Mouse (Mus musculus): ENCODE measurements around the gene Ltbp2. TPM values are rescaled to one million over a fixed set of nuclear protein-coding genes. Genes with fewer than 3 reads are reported as not detected.

Ltbp2 gene
- polyA plus RNA-seq, 1 experiment from 2014 or later: 0.17 TPM

DNA sequence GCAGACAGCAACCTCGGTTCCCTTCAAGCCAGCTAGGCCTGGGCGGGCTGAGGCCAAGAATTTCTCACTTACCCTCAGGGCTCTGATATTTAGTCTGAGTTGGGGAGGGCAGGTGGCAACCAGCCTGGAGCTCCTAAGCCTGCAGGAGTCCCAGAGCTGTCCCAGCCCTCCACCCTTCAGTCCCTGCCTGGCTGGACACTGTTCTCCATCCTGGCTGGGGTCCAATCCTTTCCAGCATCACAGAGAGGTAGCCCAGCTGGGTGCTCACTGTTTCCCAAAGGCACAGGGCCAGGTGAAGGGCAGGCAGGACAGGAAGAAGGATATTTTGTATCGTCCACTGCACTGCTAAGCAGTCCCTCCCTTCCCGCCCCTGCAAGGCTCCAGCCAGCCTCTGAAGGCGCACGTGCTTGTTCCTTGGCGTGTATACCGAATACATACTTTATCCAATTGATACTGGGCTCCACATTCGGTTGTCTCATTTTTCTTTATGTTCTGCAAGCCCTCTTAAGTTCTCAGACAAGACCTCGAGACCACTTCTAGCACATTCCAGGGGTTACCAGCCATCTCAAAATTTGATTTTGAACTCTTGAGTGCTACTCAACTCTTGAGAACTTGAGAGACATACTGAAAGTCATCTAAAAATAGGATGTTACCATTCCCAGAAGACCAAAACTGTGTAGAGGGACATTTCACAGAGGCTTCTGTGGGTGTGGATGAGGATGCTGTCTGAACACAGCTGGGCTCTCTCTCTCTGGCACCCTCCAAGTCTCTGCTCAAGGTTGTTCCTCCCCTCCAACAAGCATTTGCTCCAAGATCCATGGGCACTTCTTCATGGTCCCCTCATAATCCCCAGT is 31.5 kb upstream of the Ltbp2 start:
- no peaks in the 10 kb centered on the region for H3K27me3 ChIP-seq (ENCODE audit: control insufficient read depth, insufficient read depth, low read length)
- 79% methylated on average over 10 of the region's 10 CpGs for WGBS
- H3K4me2 ChIP-seq (ENCODE audit: low read depth): no peak overlapping the region
- H3K36me3 ChIP-seq (ENCODE audit: control insufficient read depth, insufficient read depth, low read length): no peaks in the 10 kb centered on the region
- H3K4me3 ChIP-seq (ENCODE audit: low read depth, low read length): no peak overlapping the region
- no peaks in the 10 kb centered on the region for H3K9me3 ChIP-seq (ENCODE audit: control insufficient read depth, low read length)
- H3K27ac ChIP-seq (ENCODE audit: low read depth, low read length): peak overlapping the region; percentile 27; the same call in 1 of the 2 replicates
- no peak overlapping the region for H3K9ac ChIP-seq (ENCODE audit: low read length)
- ATAC-seq (ENCODE audit: insufficient read depth, low FRiP score, low TSS enrichment) (no peak), DNase-seq (ENCODE audit: low spot score) (no peak)
- H3K4me1 ChIP-seq (ENCODE audit: control insufficient read depth, insufficient read depth, low read length): no peaks in the 10 kb centered on the region

- ATAC-seq (ENCODE audit: insufficient read depth, low FRiP score, low TSS enrichment) (no peak), DNase-seq (ENCODE audit: low spot score) (no peak)
- H3K27ac ChIP-seq (ENCODE audit: low read depth, low read length): 0 out of 2 replicates have a peak overlapping the region, but pooled peaks have one; percentile 27
- H3K4me2 ChIP-seq (ENCODE audit: low read depth): no peak overlapping the region
- H3K9me3 ChIP-seq (ENCODE audit: control insufficient read depth, low read length): no peaks in the 10 kb centered on the region
- H3K4me3 ChIP-seq (ENCODE audit: low read depth, low read length): no peak overlapping the region
- 61% methylated on average over 12 of the region's 12 CpGs for WGBS
- no peaks in the 10 kb centered on the region for H3K27me3 ChIP-seq (ENCODE audit: control insufficient read depth, insufficient read depth, low read length)
- no peaks in the 10 kb centered on the region for H3K36me3 ChIP-seq (ENCODE audit: control insufficient read depth, insufficient read depth, low read length)
- H3K4me1 ChIP-seq (ENCODE audit: control insufficient read depth, insufficient read depth, low read length): no peaks in the 10 kb centered on the region
- no peak overlapping the region for H3K9ac ChIP-seq (ENCODE audit: low read length)
These were observed 30.8 kb upstream of the Ltbp2 start for GRCm38 (mm10) chr12:84907024-84907626.

GRCm38 (mm10) chr12:84904399-84904798 is 28.1 kb upstream of the Ltbp2 start:
- ATAC-seq (ENCODE audit: insufficient read depth, low FRiP score, low TSS enrichment) (no peak), DNase-seq (ENCODE audit: low spot score) (no peak)
- WGBS: 82% methylated on average over 7 of the region's 7 CpGs

DNA sequence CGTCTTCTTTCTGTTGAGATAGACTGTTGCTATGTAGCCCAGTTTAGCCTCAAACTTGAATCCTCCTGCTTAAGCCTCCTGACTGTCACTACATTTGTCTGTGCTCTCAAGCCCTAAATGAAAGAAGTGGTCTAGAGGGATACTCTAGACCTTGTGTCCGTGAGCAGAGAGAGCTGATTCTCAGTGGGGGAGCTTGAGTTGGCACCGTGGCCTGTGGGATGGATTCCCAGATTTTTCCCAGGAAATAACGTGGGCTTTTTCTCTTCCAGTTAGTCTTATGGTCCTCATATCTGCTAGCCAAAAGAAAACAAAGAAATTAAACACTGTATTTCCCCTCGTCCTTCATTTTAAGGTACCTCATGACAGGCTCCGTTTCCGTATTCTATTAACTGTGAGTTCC is 24.0 kb upstream of the Ltbp2 start:
- WGBS: 86% methylated on average over 7 of the region's 7 CpGs
- DNase-seq (ENCODE audit: low spot score) (no peak), ATAC-seq (ENCODE audit: insufficient read depth, low FRiP score, low TSS enrichment) (no peak)
- Histone ChIP-seq H3K9ac (ENCODE audit: low read length) (no peak overlapping the region), H3K4me1 (ENCODE audit: control insufficient read depth, insufficient read depth, low read length) (no peaks in the 10 kb centered on the region), H3K27ac (ENCODE audit: low read depth, low read length) (no peak overlapping the region), H3K4me3 (ENCODE audit: low read depth, low read length) (no peak overlapping the region), H3K36me3 (ENCODE audit: control insufficient read depth, insufficient read depth, low read length) (no peaks in the 10 kb centered on the region), H3K4me2 (ENCODE audit: low read depth) (no peak overlapping the region), H3K27me3 (ENCODE audit: control insufficient read depth, insufficient read depth, low read length) (no peaks in the 10 kb centered on the region), H3K9me3 (ENCODE audit: control insufficient read depth, low read length) (no peaks in the 10 kb centered on the region)

More at GRCm38 (mm10) chr12:84904399-84904798, 28.1 kb upstream of the Ltbp2 start:
- H3K4me3 ChIP-seq (ENCODE audit: low read depth, low read length): no peak overlapping the region
- H3K4me2 ChIP-seq (ENCODE audit: low read depth): no peak overlapping the region
- no peaks in the 10 kb centered on the region for H3K36me3 ChIP-seq (ENCODE audit: control insufficient read depth, insufficient read depth, low read length)
- no peak overlapping the region for H3K9ac ChIP-seq (ENCODE audit: low read length)
- H3K9me3 ChIP-seq (ENCODE audit: control insufficient read depth, low read length): no peaks in the 10 kb centered on the region
- H3K27me3 ChIP-seq (ENCODE audit: control insufficient read depth, insufficient read depth, low read length): no peaks in the 10 kb centered on the region
- H3K27ac ChIP-seq (ENCODE audit: low read depth, low read length): no peak overlapping the region
- no peaks in the 10 kb centered on the region for H3K4me1 ChIP-seq (ENCODE audit: control insufficient read depth, insufficient read depth, low read length)

DNA sequence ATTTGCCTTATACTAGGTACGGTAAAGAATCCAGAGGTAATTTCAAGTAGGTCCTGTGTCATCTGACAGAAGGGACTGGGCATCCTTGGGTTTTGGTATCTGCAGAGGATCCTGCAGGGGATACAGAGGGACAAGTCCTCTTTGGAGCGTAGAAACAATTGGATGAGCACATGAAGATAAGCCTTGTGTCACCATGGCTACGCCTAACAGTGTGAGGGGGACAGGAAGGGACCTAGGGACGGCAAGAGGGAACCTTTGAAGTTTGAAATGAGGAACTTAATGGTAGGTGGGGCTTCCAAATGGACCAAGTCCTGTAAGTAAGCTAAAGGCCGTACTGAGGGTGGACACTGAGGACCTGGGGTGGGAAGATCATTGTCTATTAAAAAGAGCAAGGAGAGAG is 21.0 kb upstream of the Ltbp2 start:
- no peak for ATAC-seq (ENCODE audit: insufficient read depth, low FRiP score, low TSS enrichment)

GRCm38 (mm10) chr12:84896235-84896634 is 19.9 kb upstream of the Ltbp2 start:
- no peaks in the 10 kb centered on the region for H3K9me3 ChIP-seq (ENCODE audit: control insufficient read depth, low read length)
- no peak overlapping the region for H3K27ac ChIP-seq (ENCODE audit: low read depth, low read length)
- WGBS: 80% methylated on average over 6 of the region's 6 CpGs
- ATAC-seq (ENCODE audit: insufficient read depth, low FRiP score, low TSS enrichment) (no peak), DNase-seq (ENCODE audit: low spot score) (no peak)
- H3K4me1 ChIP-seq (ENCODE audit: control insufficient read depth, insufficient read depth, low read length): no peaks in the 10 kb centered on the region
- no peaks in the 10 kb centered on the region for H3K27me3 ChIP-seq (ENCODE audit: control insufficient read depth, insufficient read depth, low read length)
- H3K9ac ChIP-seq (ENCODE audit: low read length): no peak overlapping the region
- no peaks in the 10 kb centered on the region for H3K36me3 ChIP-seq (ENCODE audit: control insufficient read depth, insufficient read depth, low read length)
- H3K4me2 ChIP-seq (ENCODE audit: low read depth): no peak overlapping the region
- no peak overlapping the region for H3K4me3 ChIP-seq (ENCODE audit: low read depth, low read length)

More for the DNA sequence above, 21.0 kb upstream of the Ltbp2 start:
- no peaks in the 10 kb centered on the region for H3K27me3 ChIP-seq (ENCODE audit: control insufficient read depth, insufficient read depth, low read length)
- H3K36me3 ChIP-seq (ENCODE audit: control insufficient read depth, insufficient read depth, low read length): no peaks in the 10 kb centered on the region
- H3K9ac ChIP-seq (ENCODE audit: low read length): no peak overlapping the region
- H3K4me2 ChIP-seq (ENCODE audit: low read depth): no peak overlapping the region
- no peaks in the 10 kb centered on the region for H3K4me1 ChIP-seq (ENCODE audit: control insufficient read depth, insufficient read depth, low read length)
- WGBS: 72% methylated on average over 5 of the region's 5 CpGs
- DNase-seq (ENCODE audit: low spot score): no peak
- no peaks in the 10 kb centered on the region for H3K9me3 ChIP-seq (ENCODE audit: control insufficient read depth, low read length)
- H3K27ac ChIP-seq (ENCODE audit: low read depth, low read length): no peak overlapping the region
- H3K4me3 ChIP-seq (ENCODE audit: low read depth, low read length): no peak overlapping the region

GRCm38 (mm10) chr12:84893648-84894628 is 17.6 kb upstream of the Ltbp2 start:
- DNase-seq (ENCODE audit: low spot score) (no peak), ATAC-seq (ENCODE audit: insufficient read depth, low FRiP score, low TSS enrichment) (no peak)
- H3K36me3 ChIP-seq (ENCODE audit: control insufficient read depth, insufficient read depth, low read length): no peaks in the 10 kb centered on the region
- no peak overlapping the region for H3K27ac ChIP-seq (ENCODE audit: low read depth, low read length)
- 55% methylated on average over 9 of the region's 9 CpGs for WGBS
- H3K27me3 ChIP-seq (ENCODE audit: control insufficient read depth, insufficient read depth, low read length): no peaks in the 10 kb centered on the region
- no peak overlapping the region for H3K9ac ChIP-seq (ENCODE audit: low read length)
- H3K4me3 ChIP-seq (ENCODE audit: low read depth, low read length): no peak overlapping the region
- H3K9me3 ChIP-seq (ENCODE audit: control insufficient read depth, low read length): no peaks in the 10 kb centered on the region
- H3K4me1 ChIP-seq (ENCODE audit: control insufficient read depth, insufficient read depth, low read length): no peaks in the 10 kb centered on the region
- no peak overlapping the region for H3K4me2 ChIP-seq (ENCODE audit: low read depth)

DNA sequence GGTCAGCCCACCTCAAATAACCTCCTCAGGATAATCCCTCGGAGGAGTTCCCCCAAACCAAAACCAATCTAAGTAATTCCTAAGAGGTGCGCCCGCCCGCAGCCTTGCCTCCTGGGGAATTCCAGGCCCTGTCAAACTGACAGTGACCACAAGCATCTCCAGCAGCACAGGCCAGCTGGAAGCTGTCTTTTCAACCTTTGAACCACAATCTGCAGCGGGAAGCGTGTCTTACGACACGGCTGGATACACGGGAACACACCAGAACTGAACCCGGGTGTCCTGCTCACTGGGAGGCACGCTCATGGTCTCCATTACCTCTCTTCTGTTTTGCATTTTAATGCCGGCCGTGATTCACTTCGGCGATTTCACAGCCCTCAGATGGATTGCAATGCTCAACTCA is 14.0 kb upstream of the Ltbp2 start:
- ATAC-seq (ENCODE audit: insufficient read depth, low FRiP score, low TSS enrichment): no peak
- H3K27ac ChIP-seq (ENCODE audit: low read depth, low read length): no peak overlapping the region
- no peaks in the 10 kb centered on the region for H3K4me1 ChIP-seq (ENCODE audit: control insufficient read depth, insufficient read depth, low read length)
- no peak overlapping the region for H3K4me2 ChIP-seq (ENCODE audit: low read depth)
- H3K9ac ChIP-seq (ENCODE audit: low read length): no peak overlapping the region
- no peaks in the 10 kb centered on the region for H3K9me3 ChIP-seq (ENCODE audit: control insufficient read depth, low read length)
- 73% methylated on average over 15 of the region's 15 CpGs for WGBS
- DNase-seq (ENCODE audit: low spot score): no peak
- H3K4me3 ChIP-seq (ENCODE audit: low read depth, low read length): no peak overlapping the region
- H3K36me3 ChIP-seq (ENCODE audit: control insufficient read depth, insufficient read depth, low read length): no peaks in the 10 kb centered on the region
- H3K27me3 ChIP-seq (ENCODE audit: control insufficient read depth, insufficient read depth, low read length): no peaks in the 10 kb centered on the region
